Mouse (Mus musculus): Measurements from ENCODE around the gene Wnt6. TPM values are rescaled to one million over a fixed set of nuclear protein-coding genes. Genes with fewer than 3 reads are reported as not detected.

The Wnt6 gene
- polyA plus RNA-seq (2015; fragmentation: Nextera tagmentation; extraction: Ambion mirVana), result 1.4 and 1.8 TPM in 2 replicates

DNA sequence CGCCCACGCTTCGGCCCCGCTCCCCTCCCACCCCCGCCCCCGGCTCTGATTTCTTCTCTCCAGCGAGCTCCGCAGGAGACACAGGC is at the start of gene Wnt6:
Gene Wnt6 (plus strand): TSS at position 48 of the 86 bp plus-strand sequence.
- H3K27me3 ChIP-seq (replicated peaks), result peaks cover 65% of the 10 kb centered on the region
- no peaks in the 10 kb centered on the region for H3K9me3 ChIP-seq
- H3K9ac ChIP-seq, result no peak within 1 kb of the TSS
- H3K36me3 ChIP-seq, result no peaks in the 10 kb centered on the region
- ATAC-seq (ENCODE audit: insufficient read depth, low FRiP score, low read depth), result no peak
- 0% methylated on average over 4 of the region's 8 CpGs for WGBS
- H3K4me1 ChIP-seq, result peaks cover 25% of the 10 kb centered on the region
- H3K27ac ChIP-seq, result no peak within 1 kb of the TSS
- peak within 1 kb of the TSS; percentile 91 for H3K4me2 ChIP-seq
- H3K4me3 ChIP-seq (replicated peaks), result peak within 1 kb of the TSS; percentile 49

GRCm38 (mm10) chr1:74723748-74724147 is 47.9 kb upstream of the Wnt6 start:
- no peak for ATAC-seq (ENCODE audit: insufficient read depth, low FRiP score, low read depth)
- 71% methylated on average over 2 of the region's 2 CpGs for WGBS

DNA sequence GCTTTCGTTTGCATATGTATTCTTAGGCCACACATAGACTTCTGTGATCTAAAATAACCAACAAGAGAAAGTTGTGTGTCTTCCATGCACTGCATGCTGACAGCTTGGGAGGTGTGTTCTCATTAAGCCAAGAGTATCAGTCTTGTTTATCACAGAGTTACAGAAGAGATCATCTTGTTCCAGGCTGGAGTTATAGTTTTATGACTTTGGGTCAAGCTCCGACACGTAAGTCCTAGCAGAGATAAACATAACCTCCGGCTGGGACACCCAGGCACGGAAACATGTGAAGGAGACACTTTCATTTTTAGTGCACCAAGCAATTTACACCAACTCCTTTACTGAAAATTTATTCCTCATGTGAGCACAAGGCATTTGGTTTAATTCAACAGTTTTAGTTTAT is 45.6 kb upstream of the Wnt6 start:
- H3K36me3 ChIP-seq, result no peaks in the 10 kb centered on the region
- no peak for ATAC-seq (ENCODE audit: insufficient read depth, low FRiP score, low read depth)
- H3K27me3 ChIP-seq (replicated peaks), result no peaks in the 10 kb centered on the region
- peak overlapping the region; percentile 26; the same call in 1 of the 2 replicates for H3K27ac ChIP-seq
- no peaks in the 10 kb centered on the region for H3K9me3 ChIP-seq
- no peak overlapping the region for H3K4me2 ChIP-seq
- H3K9ac ChIP-seq, result no peak overlapping the region
- 52% methylated on average over 5 of the region's 5 CpGs for WGBS
- H3K4me1 ChIP-seq, result no peaks in the 10 kb centered on the region
- no peak overlapping the region for H3K4me3 ChIP-seq (replicated peaks)

More at GRCm38 (mm10) chr1:74723748-74724147, 47.9 kb upstream of the Wnt6 start:
- Histone ChIP-seq H3K9me3 (no peaks in the 10 kb centered on the region), H3K27me3 (replicated peaks) (no peaks in the 10 kb centered on the region), H3K4me2 (no peak overlapping the region), H3K4me3 (replicated peaks) (no peak overlapping the region), H3K36me3 (no peaks in the 10 kb centered on the region), H3K4me1 (no peaks in the 10 kb centered on the region), H3K9ac (no peak overlapping the region), H3K27ac (no peak overlapping the region)

DNA sequence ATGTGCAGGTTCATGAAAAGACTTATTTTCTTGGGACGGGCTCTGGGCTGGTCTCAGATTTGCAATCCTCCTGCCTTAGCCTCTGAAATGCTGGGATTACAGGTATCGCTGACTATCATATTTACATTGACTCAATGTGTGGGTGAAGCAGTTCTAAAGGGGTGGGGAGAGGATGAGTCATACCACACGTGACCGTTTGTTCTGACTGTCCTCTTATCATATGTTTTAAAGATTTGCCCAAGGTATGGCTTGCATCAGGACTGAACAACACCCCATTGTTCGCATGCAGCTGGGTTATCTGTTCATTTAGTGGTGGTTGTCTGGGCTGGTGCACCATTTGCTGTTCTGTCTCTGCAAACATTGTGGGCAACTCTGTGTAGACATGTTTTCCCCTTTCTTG is 45.0 kb upstream of the Wnt6 start:
- Histone ChIP-seq H3K9me3 (no peaks in the 10 kb centered on the region), H3K27ac (no peak overlapping the region), H3K4me1 (no peaks in the 10 kb centered on the region), H3K4me3 (replicated peaks) (no peak overlapping the region), H3K4me2 (no peak overlapping the region; the same call in 1 of the 2 replicates), H3K9ac (no peak overlapping the region), H3K36me3 (no peaks in the 10 kb centered on the region), H3K27me3 (replicated peaks) (no peaks in the 10 kb centered on the region)
- ATAC-seq (ENCODE audit: insufficient read depth, low FRiP score, low read depth), result 0 out of 2 replicates have a peak, but pooled peaks have one; percentile 27
- WGBS, result 45% methylated on average over 5 of the region's 5 CpGs

DNA sequence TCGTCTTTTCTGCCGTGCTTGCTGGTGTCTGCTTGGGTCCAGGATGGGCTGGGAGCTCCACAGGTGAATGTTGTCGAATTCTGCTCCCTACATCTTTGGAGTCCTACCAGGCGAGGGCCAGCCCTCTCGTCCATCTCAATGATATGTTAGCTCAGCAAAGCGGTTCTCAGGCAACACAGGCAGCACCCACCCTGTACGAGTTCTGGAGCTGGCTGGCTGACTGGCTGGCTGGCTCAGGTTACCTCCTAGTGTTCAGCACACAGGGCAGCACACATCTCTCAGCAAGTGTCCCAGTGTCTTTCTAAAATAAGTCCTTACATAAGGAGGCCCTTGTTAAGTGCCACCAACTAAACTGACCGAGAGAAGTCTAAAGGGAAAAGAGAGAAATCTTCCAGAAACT is 43.2 kb upstream of the Wnt6 start:
- Histone ChIP-seq H3K27me3 (replicated peaks) (no peaks in the 10 kb centered on the region), H3K27ac (no peak overlapping the region), H3K36me3 (no peaks in the 10 kb centered on the region), H3K9me3 (no peaks in the 10 kb centered on the region), H3K4me1 (no peaks in the 10 kb centered on the region), H3K4me2 (no peak overlapping the region), H3K9ac (no peak overlapping the region), H3K4me3 (replicated peaks) (no peak overlapping the region)
- WGBS, result 65% methylated on average over 8 of the region's 8 CpGs
- ATAC-seq (ENCODE audit: insufficient read depth, low FRiP score, low read depth), result no peak

GRCm38 (mm10) chr1:74736977-74737376 is 34.7 kb upstream of the Wnt6 start:
- Histone ChIP-seq H3K27ac (no peak overlapping the region), H3K9ac (no peak overlapping the region), H3K4me2 (no peak overlapping the region), H3K36me3 (no peaks in the 10 kb centered on the region), H3K27me3 (replicated peaks) (no peaks in the 10 kb centered on the region), H3K9me3 (no peaks in the 10 kb centered on the region), H3K4me3 (replicated peaks) (no peak overlapping the region), H3K4me1 (no peaks in the 10 kb centered on the region)
- WGBS, result 82% methylated on average over 12 of the region's 12 CpGs
- no peak for ATAC-seq (ENCODE audit: insufficient read depth, low FRiP score, low read depth)

DNA sequence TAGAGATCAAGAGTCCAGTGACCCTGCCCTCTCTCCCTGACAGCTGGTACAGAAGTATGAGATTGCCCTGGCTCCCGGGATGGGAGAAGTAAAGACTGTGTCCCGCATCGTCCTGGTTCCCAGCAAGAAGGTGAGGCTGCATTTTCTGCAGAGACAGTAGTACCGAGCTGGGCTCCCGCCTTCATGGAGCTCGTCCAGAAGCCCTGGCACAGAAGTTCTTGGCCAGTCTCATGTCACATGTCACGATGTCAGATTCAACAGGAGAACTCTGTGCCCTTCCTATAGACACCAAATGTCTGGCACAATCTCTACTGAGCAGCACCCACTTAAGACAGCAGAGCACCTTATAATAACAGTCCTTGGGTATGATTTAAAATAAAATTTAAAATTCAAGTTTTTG is 34.2 kb upstream of the Wnt6 start:
- H3K36me3 ChIP-seq, result no peaks in the 10 kb centered on the region
- no peak for ATAC-seq (ENCODE audit: insufficient read depth, low FRiP score, low read depth)
- WGBS, result 87% methylated on average over 7 of the region's 7 CpGs
- no peak overlapping the region for H3K4me3 ChIP-seq (replicated peaks)
- H3K4me2 ChIP-seq, result no peak overlapping the region
- no peaks in the 10 kb centered on the region for H3K4me1 ChIP-seq
- H3K9me3 ChIP-seq, result no peaks in the 10 kb centered on the region
- no peak overlapping the region for H3K9ac ChIP-seq
- no peak overlapping the region for H3K27ac ChIP-seq
- H3K27me3 ChIP-seq (replicated peaks), result no peaks in the 10 kb centered on the region

- no peaks in the 10 kb centered on the region for H3K9me3 ChIP-seq
- H3K4me1 ChIP-seq, result no peaks in the 10 kb centered on the region
- H3K27ac ChIP-seq, result no peak overlapping the region
- no peak overlapping the region for H3K4me3 ChIP-seq (replicated peaks)
- no peak for ATAC-seq (ENCODE audit: insufficient read depth, low FRiP score, low read depth)
- no peak overlapping the region for H3K9ac ChIP-seq
- no peak overlapping the region for H3K4me2 ChIP-seq
- H3K36me3 ChIP-seq, result no peaks in the 10 kb centered on the region
- H3K27me3 ChIP-seq (replicated peaks), result no peaks in the 10 kb centered on the region
- WGBS, result 67% methylated on average over 7 of the region's 7 CpGs
These were observed 30.8 kb upstream of the Wnt6 start for GRCm38 (mm10) chr1:74740846-74741245.

DNA sequence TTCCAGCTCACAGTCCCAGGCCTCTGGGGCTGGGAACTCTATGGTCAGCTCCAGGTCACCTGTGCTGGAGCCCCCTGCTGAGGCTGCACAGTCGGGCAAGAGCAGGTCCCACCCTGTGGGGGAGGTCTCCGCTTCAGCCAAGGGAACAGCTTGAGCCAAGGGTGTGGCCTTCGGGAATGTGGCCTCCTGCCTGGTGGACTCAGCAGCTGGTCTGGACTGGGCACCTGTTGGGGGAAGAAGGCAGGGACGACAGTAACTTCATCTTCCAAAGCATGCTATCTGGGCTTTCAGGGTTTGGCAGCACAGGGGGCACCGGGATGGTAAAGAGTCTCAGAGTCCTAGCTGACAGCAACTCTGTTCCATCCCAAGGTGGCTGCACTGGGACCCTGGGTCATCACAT is 24.4 kb upstream of the Wnt6 start:
- H3K9ac ChIP-seq, result no peak overlapping the region

DNA sequence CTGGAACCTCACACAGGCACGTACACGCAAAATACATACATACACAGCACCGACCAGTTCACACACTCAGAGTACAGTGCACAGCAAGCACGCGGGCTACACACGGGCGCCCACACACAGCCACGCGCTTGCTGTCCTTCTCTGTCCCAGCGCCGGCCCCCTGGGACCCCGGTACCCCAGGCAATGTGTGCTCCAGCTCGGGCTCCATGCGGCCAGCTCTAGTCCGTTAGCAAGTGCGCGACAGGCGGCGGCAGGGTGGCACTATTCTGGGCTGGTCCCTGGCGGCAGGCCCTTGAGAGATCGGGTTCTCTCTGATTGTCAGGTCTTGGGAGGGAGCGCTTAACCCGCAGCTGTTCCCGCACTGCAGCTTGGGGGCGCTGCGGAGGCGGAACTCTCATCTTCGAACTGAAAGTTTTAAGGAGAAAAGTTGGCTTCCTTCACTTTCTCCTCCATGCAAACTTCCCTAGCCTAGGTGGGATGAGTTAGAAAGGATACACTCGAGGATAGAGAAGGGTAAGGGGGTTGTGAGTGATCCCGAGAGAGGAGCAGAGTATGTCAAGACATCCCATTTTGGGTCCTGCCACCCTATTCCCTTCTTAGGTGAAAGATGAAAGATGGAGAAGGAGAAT is 22.9 kb upstream of the Wnt6 start, which contains the start of gene Prkag3:
Gene Prkag3 (minus strand): TSS at position 579 of the 629 bp plus-strand sequence.
- Histone ChIP-seq H3K4me2 (peak within 1 kb of the TSS; percentile 49), H3K4me3 (replicated peaks) (peak within 1 kb of the TSS; percentile 13), H3K27ac (no peak within 1 kb of the TSS), H3K9ac (no peak within 1 kb of the TSS), H3K36me3 (no peaks in the 10 kb centered on the region), H3K4me1 (peaks cover 4% of the 10 kb centered on the region; the same call in 1 of the 2 replicates), H3K9me3 (no peaks in the 10 kb centered on the region), H3K27me3 (replicated peaks) (peaks cover 16% of the 10 kb centered on the region; the same call in 1 of the 2 replicates)
- WGBS, result 9% methylated on average over 30 of the region's 30 CpGs
- peak; percentile 38; the same call in 1 of the 2 replicates for ATAC-seq (ENCODE audit: insufficient read depth, low FRiP score, low read depth)

More for the DNA sequence above, 24.4 kb upstream of the Wnt6 start:
- no peak overlapping the region for H3K4me3 ChIP-seq (replicated peaks)
- H3K4me1 ChIP-seq, result peaks cover 4% of the 10 kb centered on the region; the same call in 1 of the 2 replicates
- H3K36me3 ChIP-seq, result no peaks in the 10 kb centered on the region
- 67% methylated on average over 5 of the region's 5 CpGs for WGBS
- H3K27ac ChIP-seq, result no peak overlapping the region
- H3K9me3 ChIP-seq, result no peaks in the 10 kb centered on the region
- 0 out of 2 replicates have a peak, but pooled peaks have one; percentile 28 for ATAC-seq (ENCODE audit: insufficient read depth, low FRiP score, low read depth)
- peaks cover 16% of the 10 kb centered on the region; the same call in 1 of the 2 replicates for H3K27me3 ChIP-seq (replicated peaks)
- H3K4me2 ChIP-seq, result no peak overlapping the region

DNA sequence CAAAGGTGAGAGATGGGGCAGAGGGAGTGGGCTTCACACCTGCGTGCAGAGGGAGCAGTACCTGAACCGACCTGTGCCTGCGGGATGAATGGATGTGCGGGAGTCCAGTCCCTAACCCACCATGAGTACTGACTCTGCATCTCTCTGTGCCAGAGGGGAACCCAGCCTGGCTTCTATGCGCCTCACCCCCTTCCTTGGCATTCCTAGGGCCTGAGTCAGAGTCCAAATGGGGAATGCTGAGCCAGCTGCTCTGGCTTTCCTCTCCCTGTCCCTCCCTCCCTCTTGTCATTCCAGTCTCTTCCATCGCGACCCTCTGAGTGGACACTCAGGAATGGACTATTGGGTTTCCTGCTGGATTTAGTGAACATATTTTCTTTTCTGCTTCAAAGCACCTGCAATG is 22.4 kb upstream of the Wnt6 start:
- 41% methylated on average over 7 of the region's 7 CpGs for WGBS

GRCm38 (mm10) chr1:74750683-74751082 is 21.0 kb upstream of the Wnt6 start:
- no peaks in the 10 kb centered on the region for H3K9me3 ChIP-seq
- H3K9ac ChIP-seq, result no peak overlapping the region
- H3K27me3 ChIP-seq (replicated peaks), result peaks cover 16% of the 10 kb centered on the region; the same call in 1 of the 2 replicates
- no peak overlapping the region for H3K27ac ChIP-seq
- peaks cover 4% of the 10 kb centered on the region; the same call in 1 of the 2 replicates for H3K4me1 ChIP-seq
- no peak for ATAC-seq (ENCODE audit: insufficient read depth, low FRiP score, low read depth)
- H3K4me3 ChIP-seq (replicated peaks), result no peak overlapping the region
- H3K36me3 ChIP-seq, result no peaks in the 10 kb centered on the region
- WGBS, result 71% methylated on average over 4 of the region's 4 CpGs
- no peak overlapping the region for H3K4me2 ChIP-seq

More for the DNA sequence above, 22.4 kb upstream of the Wnt6 start:
- ATAC-seq (ENCODE audit: insufficient read depth, low FRiP score, low read depth), result peak; percentile 33; the same call in 1 of the 2 replicates
- Histone ChIP-seq H3K9ac (no peak overlapping the region), H3K27ac (no peak overlapping the region), H3K4me1 (peaks cover 4% of the 10 kb centered on the region; the same call in 1 of the 2 replicates), H3K4me3 (replicated peaks) (no peak overlapping the region; the same call in 1 of the 2 replicates), H3K4me2 (peak overlapping the region; percentile 49), H3K27me3 (replicated peaks) (peaks cover 16% of the 10 kb centered on the region; the same call in 1 of the 2 replicates), H3K9me3 (no peaks in the 10 kb centered on the region), H3K36me3 (no peaks in the 10 kb centered on the region)

All from stomach, embryonic 15.5 days (tissue).